Mouse (Mus musculus) megakaryocyte, embryonic 14.5 days (primary cell): ENCODE measurements at regions not wholly inside any gene's neighbourhood (a gene's known extent, or its start where the extent isn't known, plus 50 kb on each side); places are given as distances from the start of the nearest gene placed in this dataset.

Experiments used
- H3K27me3 ChIP-seq: replicated peaks from 2 replicates; pipeline ENCODE3; 2012; ENCODE audit warnings: inconsistent platforms
- H3K36me3 ChIP-seq: replicated peaks from 2 replicates; pipeline ENCODE3; 2012; ENCODE audit warnings: low read length, inconsistent platforms, mixed read lengths
- H3K4me1 ChIP-seq: 2 replicates; pipeline ENCODE4 v1.6.1; 2012; ENCODE audit warnings: inconsistent platforms
- H3K4me3 ChIP-seq: replicated peaks from 2 replicates; pipeline ENCODE3; 2012; ENCODE audit warnings: moderate library complexity, mild to moderate bottlenecking, inconsistent platforms
- H3K9me3 ChIP-seq: 2 replicates; pipeline ENCODE4 v1.6.1; 2012; ENCODE audit warnings: inconsistent platforms
- FLI1 ChIP-seq: IDR thresholded peaks from 2 replicates; pipeline ENCODE4 v1.6.1; 2012; ENCODE audit warnings: low read length, inconsistent platforms, mixed read lengths
- GATA1 ChIP-seq: IDR thresholded peaks from 3 replicates; pipeline ENCODE4 v1.6.1; 2012; ENCODE audit warnings: mixed read lengths, low read length, inconsistent platforms, borderline replicate concordance

- TF ChIP-seq GATA1, result no peak
- no peak for TF ChIP-seq FLI1
- H3K4me1 ChIP-seq, result peaks cover 27% of the 10 kb centered on the region
- peaks cover 11% of the 10 kb centered on the region for H3K9me3 ChIP-seq
- H3K36me3 ChIP-seq, result no peaks in the 10 kb centered on the region
- H3K4me3 ChIP-seq, result no peak overlapping the region
- peaks cover 94% of the 10 kb centered on the region for H3K27me3 ChIP-seq
Measured at GRCm38 (mm10) chr17:84031381-84031780, 156.4 kb downstream of the Zfp36l2 start.

GRCm38 (mm10) chr17:84030699-84031098, 157.0 kb downstream of the Zfp36l2 start:
- H3K4me3 ChIP-seq, result no peak overlapping the region
- H3K27me3 ChIP-seq, result peaks cover 92% of the 10 kb centered on the region
- peaks cover 7% of the 10 kb centered on the region for H3K9me3 ChIP-seq
- H3K4me1 ChIP-seq, result peaks cover 32% of the 10 kb centered on the region
- TF ChIP-seq FLI1, result no peak
- TF ChIP-seq GATA1, result no peak
- no peaks in the 10 kb centered on the region for H3K36me3 ChIP-seq

GRCm38 (mm10) chr17:84028157-84028970, 159.4 kb downstream of the Zfp36l2 start:
- TF ChIP-seq GATA1, result no peak
- no peak for TF ChIP-seq FLI1
- H3K27me3 ChIP-seq, result peaks cover 88% of the 10 kb centered on the region
- no peaks in the 10 kb centered on the region for H3K36me3 ChIP-seq
- peaks cover 22% of the 10 kb centered on the region for H3K4me1 ChIP-seq
- peak overlapping the region; percentile 83 for H3K4me3 ChIP-seq
- peaks cover 23% of the 10 kb centered on the region for H3K9me3 ChIP-seq

GRCm38 (mm10) chr17:84027275-84027674, 160.5 kb downstream of the Zfp36l2 start:
- H3K9me3 ChIP-seq, result peaks cover 24% of the 10 kb centered on the region
- H3K4me1 ChIP-seq, result peaks cover 27% of the 10 kb centered on the region
- no peak overlapping the region for H3K4me3 ChIP-seq
- H3K27me3 ChIP-seq, result peaks cover 84% of the 10 kb centered on the region
- TF ChIP-seq GATA1 (no peak), FLI1 (no peak)
- H3K36me3 ChIP-seq, result no peaks in the 10 kb centered on the region

GRCm38 (mm10) chr17:84026110-84026509, 161.6 kb downstream of the Zfp36l2 start:
- H3K27me3 ChIP-seq, result peaks cover 81% of the 10 kb centered on the region
- H3K4me3 ChIP-seq, result no peak overlapping the region
- H3K9me3 ChIP-seq, result peaks cover 24% of the 10 kb centered on the region
- TF ChIP-seq FLI1 (no peak), GATA1 (no peak)
- peaks cover 27% of the 10 kb centered on the region for H3K4me1 ChIP-seq
- H3K36me3 ChIP-seq, result no peaks in the 10 kb centered on the region

GRCm38 (mm10) chr17:84022358-84022757, 165.4 kb downstream of the Zfp36l2 start:
- Histone ChIP-seq H3K27me3 (peaks cover 63% of the 10 kb centered on the region), H3K4me3 (no peak overlapping the region), H3K36me3 (no peaks in the 10 kb centered on the region), H3K4me1 (peaks cover 15% of the 10 kb centered on the region), H3K9me3 (peaks cover 17% of the 10 kb centered on the region)
- TF ChIP-seq FLI1, result no peak
- TF ChIP-seq GATA1, result no peak

- peaks cover 6% of the 10 kb centered on the region for H3K9me3 ChIP-seq
- H3K27me3 ChIP-seq, result peaks cover 59% of the 10 kb centered on the region
- no peak for TF ChIP-seq FLI1
- no peak for TF ChIP-seq GATA1
- H3K36me3 ChIP-seq, result no peaks in the 10 kb centered on the region
- H3K4me1 ChIP-seq, result peaks cover 10% of the 10 kb centered on the region
- no peak overlapping the region for H3K4me3 ChIP-seq
Measured at GRCm38 (mm10) chr17:84018817-84019216, 168.9 kb downstream of the Zfp36l2 start.

- no peak overlapping the region for H3K4me3 ChIP-seq
- peaks cover 10% of the 10 kb centered on the region for H3K4me1 ChIP-seq
- peaks cover 60% of the 10 kb centered on the region for H3K27me3 ChIP-seq
- no peaks in the 10 kb centered on the region for H3K36me3 ChIP-seq
- no peaks in the 10 kb centered on the region; the same call in 1 of the 2 replicates for H3K9me3 ChIP-seq
- TF ChIP-seq GATA1, result no peak
- no peak for TF ChIP-seq FLI1
Measured at GRCm38 (mm10) chr17:84017891-84018290, 169.9 kb downstream of the Zfp36l2 start.

GRCm38 (mm10) chr17:84014287-84015039, 166.7 kb upstream of the Haao start:
- H3K36me3 ChIP-seq, result no peaks in the 10 kb centered on the region
- H3K27me3 ChIP-seq, result peaks cover 57% of the 10 kb centered on the region
- TF ChIP-seq GATA1 (no peak), FLI1 (no peak)
- H3K9me3 ChIP-seq, result no peaks in the 10 kb centered on the region
- H3K4me1 ChIP-seq, result peaks cover 11% of the 10 kb centered on the region
- no peak overlapping the region for H3K4me3 ChIP-seq
